Mouse (Mus musculus) T-helper 1 cell (primary cell): ENCODE measurements at regions not wholly inside any gene's neighbourhood (a gene's known extent, or its start where the extent isn't known, plus 50 kb on each side); places are given as distances from the start of the nearest gene placed in this dataset.
"Not testable (repeated sequence)": the region's sequence is repeated elsewhere in the genome, so short reads cannot be mapped to it uniquely, and the experiment has no call there.

Source experiments
- in situ Hi-C: fragments of 300-600 bp; cut with MboI, MseI; formaldehyde crosslinking; loops from one replicate; pipeline ENCODE4 v1.15.1; 2025; ENCODE audit warnings: high pct_unique_total_duplicates

DNA sequence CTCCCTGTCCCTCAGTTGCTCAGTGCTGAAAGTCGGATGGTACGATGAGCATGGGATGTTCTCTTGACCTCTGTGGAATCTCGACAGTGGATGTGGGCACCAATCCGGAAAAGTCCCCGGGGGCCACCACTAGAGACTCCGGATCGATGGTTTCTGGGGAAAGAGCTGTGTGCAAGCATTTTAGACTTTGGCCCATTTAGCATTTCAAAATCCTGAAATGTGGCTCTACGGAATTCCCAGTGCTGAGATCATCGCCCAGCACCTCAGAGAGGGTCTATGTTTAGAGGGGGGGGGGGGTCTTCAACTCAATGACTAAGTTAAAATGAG lies 68.6 kb downstream of the Tomm20 start:
- in situ Hi-C loops = no loop called here

DNA sequence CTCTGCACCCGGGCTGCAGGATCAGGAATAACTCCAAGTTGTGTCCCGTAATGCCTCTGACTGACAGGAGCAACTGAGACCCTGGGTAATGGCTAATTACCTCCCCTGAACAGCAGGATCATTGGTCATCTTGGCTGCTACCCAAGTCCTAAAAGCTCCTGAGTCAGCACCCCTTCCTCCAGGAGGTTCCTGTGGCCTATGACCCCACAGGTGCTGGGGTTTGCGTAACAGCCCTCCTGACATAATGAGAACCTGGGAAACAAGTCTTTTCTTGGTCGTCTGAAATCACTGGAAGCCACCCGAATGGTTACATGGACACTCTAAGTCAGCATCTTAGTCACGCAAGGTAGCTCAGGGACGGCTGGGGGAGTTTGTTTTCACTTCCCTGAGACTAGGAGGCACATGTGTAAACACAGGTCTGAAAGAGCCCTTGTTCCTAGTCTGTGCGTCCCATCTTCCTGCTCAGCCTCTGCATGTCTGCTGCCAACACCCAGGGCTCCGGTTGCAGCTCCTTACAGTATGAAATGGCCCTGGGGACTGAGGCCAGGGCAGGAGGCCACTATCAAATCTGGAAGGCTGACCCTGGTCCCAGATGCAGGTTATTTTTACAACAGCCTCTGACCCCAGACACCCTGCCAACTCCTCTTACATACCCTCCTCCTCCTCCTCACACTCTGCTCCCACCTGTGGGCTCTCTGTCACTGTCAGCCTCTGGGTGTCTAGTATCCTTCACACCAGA lies 69.2 kb downstream of the Tomm20 start:
- in situ Hi-C loops = no loop called here

DNA sequence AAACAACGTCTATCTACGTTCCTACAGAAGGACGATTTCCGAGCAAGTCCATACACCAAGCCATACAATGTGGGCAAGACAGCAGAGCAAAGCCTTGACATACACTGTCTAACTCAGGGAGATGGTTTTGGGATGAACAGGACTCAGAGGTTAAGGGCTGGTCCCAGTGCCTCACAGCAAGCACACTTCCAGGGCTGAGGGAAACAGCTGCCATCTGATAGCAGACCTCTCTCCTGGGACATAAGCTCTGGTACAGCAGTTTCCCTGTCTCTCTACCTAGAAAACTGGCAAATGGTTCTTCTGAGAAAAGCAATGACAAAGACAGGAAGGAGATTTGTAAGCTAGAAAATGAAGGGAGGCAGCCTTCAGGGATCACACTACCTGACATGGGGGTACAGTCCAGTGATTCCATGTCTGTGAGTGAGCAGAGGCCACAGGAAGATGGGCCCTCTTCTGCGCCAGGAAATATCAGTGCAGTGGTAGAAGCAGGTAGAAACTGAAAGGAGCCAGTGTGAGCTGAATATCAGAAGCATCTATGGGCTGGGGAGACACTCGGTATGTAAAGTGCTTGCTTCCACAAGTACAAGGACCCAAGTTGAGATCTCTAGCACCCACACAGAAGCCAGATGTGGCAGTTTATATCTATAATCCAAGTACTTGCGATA lies 70.0 kb downstream of the Tomm20 start:
- in situ Hi-C loops = no loop called here

DNA sequence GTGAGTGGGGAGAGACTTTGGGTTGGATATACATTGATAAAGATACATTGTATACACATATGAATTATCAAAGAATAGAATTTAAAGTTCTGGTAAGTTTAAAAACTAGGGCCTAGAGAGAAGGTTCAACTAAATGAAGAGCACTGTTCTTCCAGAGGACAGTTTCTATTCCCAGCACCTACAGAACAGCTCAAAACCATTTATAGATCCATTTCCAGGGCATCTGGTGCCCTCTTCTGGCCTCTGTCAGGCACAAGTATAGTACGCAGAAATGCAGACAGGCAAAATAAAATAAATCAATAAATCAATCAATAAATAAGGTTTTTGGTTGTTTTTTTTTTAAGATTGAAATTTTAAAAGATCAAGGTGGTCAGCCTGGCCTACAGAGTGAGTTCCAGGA lies 70.8 kb downstream of the Tomm20 start:
- in situ Hi-C loops = no loop called here

DNA sequence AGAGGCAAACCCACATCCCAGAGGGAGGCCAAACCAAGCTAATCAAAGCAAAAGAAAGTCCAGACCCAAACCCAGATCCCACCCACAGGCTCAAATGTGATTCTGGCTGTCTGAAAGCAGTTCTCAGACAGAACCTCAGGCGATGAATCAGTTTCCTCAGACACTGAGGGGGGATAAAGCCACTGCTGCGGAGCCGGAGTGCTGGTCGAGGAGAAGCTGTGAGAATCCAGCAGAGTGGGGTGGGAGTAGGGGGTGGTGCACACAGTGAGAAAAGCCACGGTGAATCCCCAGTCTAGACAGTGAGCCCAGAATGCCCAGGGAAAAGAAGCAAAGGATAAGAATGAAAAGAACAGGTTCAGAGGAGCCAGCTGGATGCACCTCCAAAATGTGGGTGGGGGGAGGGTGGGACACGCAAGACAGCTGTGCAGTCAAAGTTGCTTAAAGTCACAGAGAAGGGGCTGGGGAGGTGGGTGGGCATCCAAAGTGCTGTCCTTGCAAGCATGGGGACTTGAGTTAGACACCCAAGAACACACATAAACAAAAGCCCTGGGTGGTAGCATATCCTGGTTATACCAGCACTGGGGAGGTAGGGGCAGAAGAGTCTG lies 71.4 kb downstream of the Tomm20 start:
- in situ Hi-C loops = no loop called here

DNA sequence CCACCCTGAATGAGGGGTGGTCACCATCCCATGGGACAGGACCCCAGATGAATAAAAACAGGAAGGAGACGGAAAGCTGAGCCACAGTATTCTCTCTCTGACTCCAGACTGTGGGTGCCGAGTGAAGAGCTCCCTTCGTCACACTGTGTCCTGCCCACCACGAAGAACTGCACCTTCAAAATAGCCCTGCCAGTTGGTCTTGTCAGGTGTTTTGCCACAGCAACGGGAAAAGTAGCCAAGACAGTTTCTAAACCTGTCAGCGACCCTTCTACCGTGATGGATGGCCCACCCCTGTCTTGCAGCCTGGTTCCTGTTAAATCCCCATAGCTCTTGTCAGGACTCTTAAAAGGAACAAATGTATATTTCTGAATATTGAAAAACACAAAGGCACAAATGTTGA lies 72.3 kb downstream of the Tomm20 start:
- in situ Hi-C loops = no loop called here

DNA sequence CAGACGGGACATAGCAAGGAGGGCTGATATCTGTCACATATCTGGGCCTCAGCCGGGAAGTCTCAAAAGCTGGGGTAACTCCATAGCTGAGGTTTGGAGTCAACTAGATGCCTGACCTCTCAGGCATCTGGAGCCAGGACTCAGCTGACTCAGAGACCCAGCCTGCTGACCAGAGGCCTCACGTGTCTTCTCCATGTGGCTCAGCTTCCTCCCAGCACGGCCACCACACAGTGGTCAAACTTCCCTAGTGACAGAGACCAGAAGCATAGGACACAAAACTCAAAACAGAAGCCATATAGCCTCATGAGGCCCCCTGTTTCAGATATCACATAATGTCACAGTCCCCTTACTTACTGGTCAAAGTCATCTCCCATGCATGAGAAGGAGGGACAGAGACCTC lies 73.1 kb downstream of the Tomm20 start:
- in situ Hi-C loops = no loop called here

DNA sequence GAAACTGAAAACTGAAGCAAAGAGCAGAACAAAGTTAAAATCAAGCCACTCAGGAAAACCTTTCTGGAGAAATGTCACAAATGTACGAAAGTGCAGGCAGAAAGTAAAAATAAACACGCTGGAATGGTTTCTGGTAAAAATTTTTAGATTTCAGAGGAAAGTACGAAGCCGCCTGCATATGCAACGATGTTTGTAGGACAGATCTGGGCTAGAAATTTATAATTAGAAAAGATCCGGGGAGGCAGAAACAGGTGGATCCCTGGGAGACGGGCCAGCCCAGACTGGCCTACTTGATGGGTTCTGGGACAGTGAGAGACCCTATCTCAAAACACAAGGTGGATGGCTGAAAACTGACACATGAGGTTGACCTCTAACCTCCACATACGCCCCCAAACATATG lies 73.5 kb downstream of the Tomm20 start:
- in situ Hi-C loops = no loop called here

DNA sequence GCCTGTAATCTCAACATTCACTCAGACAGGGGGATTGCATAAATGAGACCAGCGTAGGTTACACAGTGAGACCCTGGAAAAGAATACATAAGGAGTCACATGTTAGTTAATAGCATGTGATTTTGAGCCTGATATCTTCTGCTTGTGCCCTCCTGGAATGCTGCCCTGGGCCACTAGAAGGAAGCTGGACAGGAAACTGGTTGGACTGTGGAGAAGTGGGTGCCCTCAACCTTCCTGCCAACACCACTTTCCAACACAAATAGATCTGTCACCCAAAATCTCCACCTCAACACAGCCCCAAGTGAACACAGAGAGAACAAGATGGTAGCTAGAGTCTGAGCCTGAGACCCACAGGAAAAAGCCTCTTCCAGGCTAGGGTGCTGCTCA lies 76.2 kb downstream of the Tomm20 start:
- in situ Hi-C loops = loop anchor here (5.0 kb wide), 1 partner anchor 42 kb away; no protein-coding TSS in a partner anchor

DNA sequence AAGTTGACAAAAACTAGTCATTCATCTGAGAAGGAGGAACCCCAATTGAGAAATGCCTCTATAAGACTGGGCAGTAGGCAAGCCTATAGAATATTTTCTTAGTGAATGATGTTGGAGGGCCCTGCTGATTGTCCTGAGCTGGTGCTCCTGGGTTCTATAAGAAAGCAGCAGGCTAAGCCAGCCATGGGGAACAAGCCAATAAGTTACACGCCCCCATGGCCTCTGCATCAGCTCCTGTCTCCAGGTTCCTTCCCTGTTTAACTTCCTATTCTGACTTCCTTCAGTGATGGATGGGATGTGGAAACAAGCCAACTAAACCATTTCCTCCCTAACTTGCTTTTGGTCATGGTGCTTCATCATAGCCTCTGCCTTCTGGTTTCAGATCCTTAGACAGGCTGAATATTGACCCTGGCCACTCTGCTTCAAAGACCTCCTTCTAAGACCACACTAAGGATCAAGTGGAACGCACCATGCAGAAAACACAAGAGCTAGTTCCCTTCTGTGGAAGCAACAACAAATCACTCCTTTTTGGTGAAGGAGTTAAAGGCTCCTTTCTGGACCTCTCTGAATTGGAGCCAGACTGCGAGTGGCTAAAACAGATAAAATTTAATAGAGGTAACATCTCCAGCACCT lies 76.7 kb downstream of the Tomm20 start:
- in situ Hi-C loops = loop anchor here (5.0 kb wide), 1 partner anchor 42 kb away; no protein-coding TSS in a partner anchor

DNA sequence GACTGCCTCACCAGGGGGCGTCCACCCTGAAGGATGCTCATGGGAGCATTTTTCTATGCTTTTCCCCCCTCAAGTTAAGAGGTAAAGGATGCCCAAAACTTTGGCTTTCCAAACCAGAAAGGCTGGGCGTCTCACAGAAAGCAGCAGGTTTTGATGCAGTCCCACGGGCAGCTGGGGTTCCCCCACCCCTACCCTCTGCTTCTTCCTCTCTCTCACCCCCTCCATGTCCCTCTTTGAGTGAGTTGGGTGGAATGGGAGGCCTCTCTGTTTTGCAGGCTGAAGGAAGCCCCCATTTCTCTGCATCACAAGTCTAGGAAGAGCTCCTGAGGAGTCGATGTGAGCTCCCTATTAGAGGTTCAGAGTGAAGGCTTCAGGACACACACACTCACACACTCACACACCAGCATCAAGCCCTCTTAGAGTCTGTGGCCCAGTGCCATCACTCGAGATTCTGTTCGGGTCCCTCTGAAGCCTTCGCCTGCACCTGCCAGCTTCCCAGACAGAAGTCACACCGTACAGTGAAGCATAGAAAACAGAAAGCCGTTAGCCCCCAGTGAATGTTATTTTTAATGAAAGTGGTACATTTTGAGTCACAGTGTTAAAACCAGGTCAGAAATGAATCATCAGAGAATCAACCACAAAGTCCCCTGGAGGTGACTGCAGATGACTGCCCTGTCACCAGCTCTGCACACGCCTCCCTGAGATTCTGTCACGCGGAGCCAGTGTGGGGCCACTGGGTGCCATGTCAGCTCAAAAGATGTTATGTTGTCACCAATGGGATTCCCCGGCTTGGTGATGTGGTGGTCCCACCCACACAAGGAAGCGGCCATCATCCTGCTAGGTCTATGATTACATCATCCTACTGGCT lies 78.3 kb downstream of the Tomm20 start:
- in situ Hi-C loops = loop anchor here (5.0 kb wide), 1 partner anchor 40 kb away; no protein-coding TSS in a partner anchor

DNA sequence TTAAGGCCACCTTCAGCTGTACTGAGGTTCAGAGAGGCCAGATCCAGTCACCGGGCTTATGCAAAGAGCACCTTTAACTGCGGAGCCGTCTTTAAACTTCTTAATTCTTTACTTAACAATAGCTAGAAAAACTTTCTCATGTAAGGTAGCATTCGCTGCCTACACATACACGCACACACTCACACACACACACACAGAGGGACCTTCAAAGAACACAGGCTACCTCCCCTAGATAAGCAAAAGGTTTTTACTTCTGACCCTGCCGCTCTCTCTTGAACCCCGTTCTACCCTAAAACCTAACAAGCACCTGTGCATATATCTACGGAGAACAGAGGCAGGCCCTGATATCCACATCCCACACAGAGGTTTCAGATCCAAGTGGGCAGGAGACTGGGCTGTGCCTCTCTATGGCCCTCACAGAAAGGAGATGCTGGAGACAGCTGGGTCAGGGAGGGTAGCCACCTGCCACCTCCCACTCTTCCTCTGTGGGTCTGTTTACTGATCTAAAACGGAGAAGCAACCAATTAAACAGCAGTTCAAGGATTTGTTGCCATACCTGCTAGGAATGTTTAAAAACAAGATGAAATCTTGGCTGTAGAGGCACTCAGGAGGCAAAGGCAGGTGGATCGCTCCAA lies 81.2 kb downstream of the Tomm20 start:
- in situ Hi-C loops = no loop called here

DNA sequence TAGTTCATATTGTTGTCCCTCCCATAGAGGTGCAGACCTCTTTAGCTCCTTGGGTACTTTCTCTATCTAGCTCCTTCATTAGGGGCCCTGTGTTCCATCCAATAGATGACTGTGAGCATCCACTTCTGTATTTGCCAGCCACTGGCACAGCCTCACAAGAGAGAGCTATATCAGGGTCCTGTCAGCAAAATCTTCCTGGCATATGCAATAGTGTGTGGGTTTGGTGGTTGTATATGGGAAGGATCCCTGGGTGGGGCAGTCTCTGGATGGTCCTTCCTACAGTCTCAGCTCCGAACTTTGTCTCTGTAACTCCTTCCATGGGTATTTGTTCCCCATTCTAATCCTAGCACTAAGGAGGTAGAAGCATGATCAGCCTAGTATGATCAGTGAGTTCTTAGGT lies 82.0 kb downstream of the Tomm20 start:
- in situ Hi-C loops = not testable (repeated sequence)

DNA sequence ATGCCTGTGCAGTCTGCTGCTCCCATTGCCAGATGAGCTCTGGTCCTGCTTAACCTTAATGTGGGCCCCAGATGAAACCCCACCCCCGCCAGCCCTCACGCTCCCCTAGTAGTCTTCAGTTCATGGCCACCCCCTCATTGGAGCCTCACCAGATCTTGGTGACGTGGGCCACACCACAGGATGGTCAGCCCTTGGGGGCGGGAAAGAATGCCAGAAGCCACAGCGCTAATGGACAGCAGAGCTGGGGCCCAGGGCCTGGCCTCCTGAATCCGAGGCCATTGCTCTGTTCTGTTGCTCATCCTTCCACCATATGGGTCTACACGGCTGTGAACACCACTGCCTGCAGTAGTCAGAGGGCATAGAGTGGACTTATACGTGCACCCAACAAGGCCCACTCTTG lies 83.9 kb downstream of the Tomm20 start:
- in situ Hi-C loops = no loop called here

DNA sequence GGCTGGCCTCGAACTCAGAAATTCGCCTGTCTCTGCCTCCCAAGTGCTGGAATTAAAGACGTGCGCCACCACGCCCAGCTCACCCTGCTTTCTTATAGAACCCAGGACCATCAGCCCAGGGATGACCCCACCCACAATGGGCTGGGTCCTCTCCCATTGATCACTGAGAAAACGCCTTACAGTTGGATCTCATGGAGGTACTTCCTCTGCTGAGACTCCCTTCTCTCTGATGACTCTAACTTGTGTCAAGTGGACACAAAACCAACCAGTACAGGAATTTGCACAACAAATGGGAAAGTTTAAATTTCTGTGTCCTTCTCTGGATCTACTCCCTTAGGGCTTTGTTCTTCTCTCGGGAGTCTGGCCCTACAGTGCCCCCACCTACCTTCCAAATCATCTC lies 85.0 kb downstream of the Tomm20 start:
- in situ Hi-C loops = no loop called here

DNA sequence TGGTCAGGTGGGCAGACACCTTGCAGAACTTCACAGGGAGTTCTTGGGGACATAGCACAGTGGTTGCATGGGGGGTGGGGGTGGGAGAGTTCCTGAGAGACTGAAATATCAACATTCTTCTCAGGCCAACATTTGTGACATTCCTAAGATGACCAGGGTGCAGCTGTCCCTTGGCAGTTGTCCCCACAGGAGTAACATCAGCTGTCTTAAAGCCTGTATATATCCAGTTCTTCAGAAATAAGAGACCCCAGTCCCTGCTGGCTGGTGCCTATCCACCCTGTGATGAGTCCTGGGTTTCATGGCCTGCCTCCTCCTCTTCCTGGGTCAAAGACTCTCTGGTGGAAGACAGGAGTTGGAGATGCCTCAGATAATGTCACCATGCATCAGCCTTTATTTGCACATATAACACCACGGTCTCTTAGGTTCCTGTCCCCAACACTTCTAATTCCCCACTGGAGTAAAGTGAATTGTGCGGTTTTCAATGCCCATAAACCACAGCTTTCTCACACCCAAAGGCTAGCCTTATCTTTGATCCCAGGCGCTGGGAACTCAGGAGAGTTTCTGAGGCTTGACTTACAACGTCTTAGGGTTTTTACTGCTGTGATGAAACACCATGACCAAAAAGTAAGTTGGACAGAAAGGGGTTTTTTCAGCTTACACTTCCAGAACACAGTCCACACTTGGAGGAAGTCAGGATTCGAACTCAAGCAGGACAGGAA lies 85.8 kb downstream of the Tomm20 start:
- in situ Hi-C loops = no loop called here

DNA sequence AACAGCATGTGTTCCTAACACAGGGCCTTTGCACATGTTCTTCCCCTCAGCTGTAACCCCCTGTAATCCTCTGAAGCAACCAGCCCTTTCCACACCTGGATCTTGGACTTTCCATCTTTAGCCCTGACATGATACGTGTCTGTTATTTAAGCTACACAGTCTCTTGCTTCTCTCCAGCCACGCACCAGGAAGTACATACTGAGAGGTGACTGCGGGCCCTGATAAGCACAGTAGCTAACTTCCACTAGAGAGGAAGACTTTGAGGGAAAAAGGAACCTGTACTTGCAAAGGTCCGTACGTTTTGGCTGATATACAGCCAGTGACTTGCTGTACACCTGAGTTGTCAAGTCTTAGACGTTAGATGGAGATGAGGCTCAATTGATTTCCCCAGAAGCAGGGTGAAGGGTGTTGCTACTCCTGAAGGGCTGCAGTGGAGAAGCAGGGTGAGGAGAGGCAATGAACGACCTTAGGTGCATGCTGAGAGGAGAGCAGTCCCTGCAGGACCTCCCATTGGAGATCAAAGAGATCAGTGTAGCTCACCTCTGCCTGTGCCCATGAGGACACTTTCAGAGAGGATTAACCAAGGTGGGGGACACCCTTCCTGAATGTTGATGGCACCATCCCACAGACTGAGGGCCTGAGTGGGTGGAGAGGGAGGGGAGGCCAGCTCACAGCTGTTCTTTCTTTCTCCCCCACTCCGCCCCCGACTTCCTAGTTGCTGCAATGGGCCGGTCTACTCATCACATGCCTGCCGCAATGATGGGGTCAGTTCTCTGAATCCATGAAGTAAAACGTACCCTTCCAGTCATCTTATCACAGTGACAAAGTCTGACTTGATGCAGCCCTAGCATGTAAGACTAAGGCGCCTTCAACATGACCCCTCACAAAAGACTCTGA lies 88.1 kb downstream of the Tomm20 start:
- in situ Hi-C loops = no loop called here

DNA sequence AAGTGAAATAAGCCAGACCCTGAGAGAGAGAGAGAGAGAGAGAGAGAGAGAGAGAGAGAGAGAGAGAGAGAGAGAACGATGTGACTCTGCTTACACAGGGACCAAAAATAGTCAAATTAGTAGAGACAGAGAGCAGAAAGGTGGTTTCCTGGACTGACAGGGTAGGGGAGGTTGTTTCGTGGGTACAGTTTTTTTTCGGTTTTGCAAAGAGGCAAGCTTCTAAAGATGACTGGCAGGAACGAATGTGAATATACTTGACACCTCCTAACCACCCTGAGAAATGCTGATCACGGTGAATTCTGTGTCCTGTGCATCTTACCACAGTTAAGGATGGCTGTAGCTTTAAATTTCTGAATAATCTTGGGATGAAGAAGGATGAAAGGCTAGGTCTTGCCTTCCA lies 89.7 kb downstream of the Tomm20 start:
- in situ Hi-C loops = no loop called here

DNA sequence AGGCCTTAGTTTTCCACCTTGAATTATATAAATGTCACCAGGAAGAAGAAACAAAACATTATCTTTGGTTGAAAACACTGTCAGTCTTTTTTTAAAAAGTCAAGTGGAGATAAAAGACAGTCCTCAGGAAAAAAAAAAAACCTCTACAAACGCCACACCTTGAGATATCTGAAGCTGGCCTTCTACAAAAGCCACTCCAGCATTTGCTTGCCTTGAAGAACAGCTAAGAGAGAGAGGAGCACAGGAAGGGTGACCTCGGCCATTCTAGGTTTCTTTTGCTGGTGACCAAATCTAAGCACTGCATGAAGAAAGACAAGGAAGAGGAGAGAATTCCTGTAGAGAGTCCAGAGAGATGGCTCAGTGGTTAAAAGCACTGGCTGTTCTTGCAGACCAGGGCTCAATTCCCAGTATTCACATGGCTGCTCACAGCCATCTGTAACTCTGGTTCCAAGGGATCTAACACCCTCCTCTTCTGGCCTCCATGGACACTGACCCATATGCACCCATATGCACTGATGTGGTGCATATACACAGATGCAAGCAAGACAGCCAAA lies 90.5 kb downstream of the Tomm20 start:
- in situ Hi-C loops = no loop called here
